Mouse (Mus musculus) limb, embryonic 11.5 days (tissue): Measurements from ENCODE around the gene Acp1. TPM values are rescaled to one million over a fixed set of nuclear protein-coding genes. Genes with fewer than 3 reads are reported as not detected.

ENCODE experiments used
- ATAC-seq: fragments of 200-750 bp; cut with Nextera tagmentation; 2 replicates; pipeline ENCODE4 v1.8.0; 2017; ENCODE audit warnings: low read depth; ENCODE audit not compliant: insufficient number of reproducible peaks, low FRiP score, low TSS enrichment
- DNase-seq: peaks from one replicate; pipeline ENCODE4 v3.0.0-alpha.2; 2015; ENCODE audit warnings: low spot score
- H3K27ac ChIP-seq: fragments of 300-500 bp; sonication (generic); replicated peaks from 2 replicates; pipeline ENCODE4 v1.5.1; 2014; ENCODE audit warnings: low read depth, mild to moderate bottlenecking, low read length
- H3K27me3 ChIP-seq: fragments of 300-500 bp; sonication (generic); 2 replicates; pipeline ENCODE4 v1.6.1; 2014; ENCODE audit warnings: mild to moderate bottlenecking, low read length, mixed read lengths; ENCODE audit not compliant: control insufficient read depth, insufficient read depth
- H3K36me3 ChIP-seq: fragments of 300-500 bp; sonication (generic); 2 replicates; pipeline ENCODE4 v1.6.1; 2014; ENCODE audit warnings: mild to moderate bottlenecking, low read length, moderate library complexity, mixed read lengths; ENCODE audit not compliant: control insufficient read depth, insufficient read depth
- H3K4me1 ChIP-seq: fragments of 300-500 bp; sonication (generic); 2 replicates; pipeline ENCODE4 v1.6.1; 2014; ENCODE audit warnings: low read length, mixed read lengths; ENCODE audit not compliant: control insufficient read depth, insufficient read depth
- H3K4me2 ChIP-seq: fragments of 300-500 bp; sonication (generic); 2 replicates; pipeline ENCODE4 v1.6.1; 2014; ENCODE audit warnings: low read depth, mild to moderate bottlenecking, moderate library complexity; ENCODE audit not compliant: severe bottlenecking
- H3K4me3 ChIP-seq: fragments of 300-500 bp; sonication (generic); 2 replicates; pipeline ENCODE4 v1.5.1; 2014; ENCODE audit warnings: low read depth, low read length
- H3K9ac ChIP-seq: fragments of 300-500 bp; sonication (generic); 2 replicates; pipeline ENCODE4 v1.6.1; 2014; ENCODE audit warnings: mild to moderate bottlenecking, low read length
- H3K9me3 ChIP-seq: fragments of 300-500 bp; sonication (generic); 2 replicates; pipeline ENCODE4 v1.6.1; 2016; ENCODE audit warnings: low read length; ENCODE audit not compliant: control insufficient read depth
- WGBS: fragments of 180-500 bp; shearing (Covaris S2); extraction: QIAGEN DNeasy Blood & Tissue Kit; methylation state at CpG from one replicate; pipeline ENCODE4 v1.1.7; 2014; 5-methylcytosine and 5-hydroxymethylcytosine counted together
- polyA plus RNA-seq: library from polyadenylated mRNA; unstranded; fragments of >200 nt; fragmentation: Nextera tagmentation; extraction: Ambion mirVana; gene quantifications from 2 replicates; pipeline ENCODE4 v1.2.1, GENCODE M21; 2014

Acp1 gene
- polyA plus RNA-seq, 1 experiment from 2014 or later: 222 TPM

GRCm38 (mm10) chr12:30912048-30912381 is 626 bp upstream of the Acp1 start:
- Histone ChIP-seq H3K9ac (peak overlapping the region; percentile 61), H3K27me3 (no peaks in the 10 kb centered on the region), H3K9me3 (no peaks in the 10 kb centered on the region), H3K4me1 (peaks cover 3% of the 10 kb centered on the region), H3K27ac (no peak overlapping the region), H3K4me3 (peak overlapping the region; percentile 62), H3K36me3 (no peaks in the 10 kb centered on the region), H3K4me2 (peak overlapping the region; percentile 97)
- DNase-seq (no peak), ATAC-seq (no peak; the same call in 1 of the 2 replicates)
- under 1% methylated on average over 19 of the region's 19 CpGs for WGBS

- Histone ChIP-seq H3K9me3 (no peaks in the 10 kb centered on the region), H3K4me3 (peak overlapping the region; percentile 62), H3K9ac (peak overlapping the region; percentile 85), H3K4me1 (peaks cover 3% of the 10 kb centered on the region), H3K27me3 (no peaks in the 10 kb centered on the region), H3K27ac (no peak overlapping the region), H3K36me3 (no peaks in the 10 kb centered on the region), H3K4me2 (peak overlapping the region; percentile 77)
- DNase-seq: no peak
- WGBS: 18% methylated on average over 8 of the region's 8 CpGs
- no peak for ATAC-seq
Measured at GRCm38 (mm10) chr12:30910860-30911259, 529 bp downstream of the Acp1 start.

- ATAC-seq: no peak
- no peaks in the 10 kb centered on the region for H3K9me3 ChIP-seq
- 91% methylated on average over 2 of the region's 2 CpGs for WGBS
- peaks cover 3% of the 10 kb centered on the region for H3K4me1 ChIP-seq
- no peaks in the 10 kb centered on the region for H3K27me3 ChIP-seq
- no peak overlapping the region for H3K9ac ChIP-seq
- H3K4me2 ChIP-seq: no peak overlapping the region
- H3K36me3 ChIP-seq: no peaks in the 10 kb centered on the region
- no peak for DNase-seq
- no peak overlapping the region for H3K27ac ChIP-seq
- H3K4me3 ChIP-seq: no peak overlapping the region
Measured at GRCm38 (mm10) chr12:30909881-30910280, 1.5 kb downstream of the Acp1 start.

- 89% methylated on average over 1 of the region's 1 CpGs for WGBS
- no peak for ATAC-seq
- peaks cover 3% of the 10 kb centered on the region for H3K4me1 ChIP-seq
- H3K9me3 ChIP-seq: no peaks in the 10 kb centered on the region
- DNase-seq: no peak
- H3K36me3 ChIP-seq: peaks cover under 1% of the 10 kb centered on the region; the same call in 1 of the 2 replicates
- no peak overlapping the region for H3K4me2 ChIP-seq
- no peaks in the 10 kb centered on the region for H3K27me3 ChIP-seq
- H3K4me3 ChIP-seq: no peak overlapping the region
- H3K27ac ChIP-seq: no peak overlapping the region
- H3K9ac ChIP-seq: no peak overlapping the region
Measured at GRCm38 (mm10) chr12:30908658-30909057, 2.7 kb downstream of the Acp1 start.

- Histone ChIP-seq H3K27me3 (no peaks in the 10 kb centered on the region), H3K4me1 (no peaks in the 10 kb centered on the region), H3K9ac (no peak overlapping the region), H3K4me3 (no peak overlapping the region), H3K27ac (no peak overlapping the region), H3K36me3 (peaks cover 4% of the 10 kb centered on the region; the same call in 1 of the 2 replicates), H3K4me2 (no peak overlapping the region), H3K9me3 (no peaks in the 10 kb centered on the region)
- ATAC-seq (no peak), DNase-seq (no peak)
- 87% methylated on average over 4 of the region's 4 CpGs for WGBS
Measured at GRCm38 (mm10) chr12:30897039-30897438, 14.3 kb downstream of the Acp1 start.

- H3K27me3 ChIP-seq: peaks cover 3% of the 10 kb centered on the region; the same call in 1 of the 2 replicates
- WGBS: 85% methylated on average over 7 of the region's 7 CpGs
- H3K4me1 ChIP-seq: no peaks in the 10 kb centered on the region
- no peak overlapping the region for H3K27ac ChIP-seq
- no peak overlapping the region for H3K4me2 ChIP-seq
- H3K9ac ChIP-seq: no peak overlapping the region
- no peak overlapping the region for H3K4me3 ChIP-seq
- H3K9me3 ChIP-seq: no peaks in the 10 kb centered on the region
- DNase-seq (no peak), ATAC-seq (no peak)
- peaks cover 4% of the 10 kb centered on the region; the same call in 1 of the 2 replicates for H3K36me3 ChIP-seq
Measured at GRCm38 (mm10) chr12:30891438-30891837, 20.0 kb downstream of the Acp1 start.

- H3K4me1 ChIP-seq: no peaks in the 10 kb centered on the region
- peaks cover 4% of the 10 kb centered on the region; the same call in 1 of the 2 replicates for H3K36me3 ChIP-seq
- no peak overlapping the region for H3K27ac ChIP-seq
- no peak overlapping the region for H3K9ac ChIP-seq
- ATAC-seq: no peak
- no peak overlapping the region for H3K4me3 ChIP-seq
- H3K27me3 ChIP-seq: peaks cover 7% of the 10 kb centered on the region
- no peak overlapping the region for H3K4me2 ChIP-seq
- H3K9me3 ChIP-seq: no peaks in the 10 kb centered on the region
- peak; percentile 82 for DNase-seq
- WGBS: 41% methylated on average over 5 of the region's 5 CpGs
Measured at GRCm38 (mm10) chr12:30890067-30890466, 21.3 kb downstream of the Acp1 start.

GRCm38 (mm10) chr12:30888003-30888402 is 23.4 kb downstream of the Acp1 start:
- Histone ChIP-seq H3K4me1 (peaks cover 6% of the 10 kb centered on the region; the same call in 1 of the 2 replicates), H3K4me3 (no peak overlapping the region), H3K4me2 (no peak overlapping the region), H3K27ac (no peak overlapping the region), H3K9me3 (no peaks in the 10 kb centered on the region), H3K36me3 (no peaks in the 10 kb centered on the region), H3K9ac (no peak overlapping the region), H3K27me3 (peaks cover 28% of the 10 kb centered on the region)
- DNase-seq (no peak), ATAC-seq (no peak)
- WGBS: 89% methylated on average over 4 of the region's 4 CpGs

GRCm38 (mm10) chr12:30885891-30886290 is 25.5 kb downstream of the Acp1 start:
- no peak overlapping the region for H3K9ac ChIP-seq
- no peak overlapping the region for H3K27ac ChIP-seq
- H3K4me3 ChIP-seq: no peak overlapping the region
- H3K36me3 ChIP-seq: no peaks in the 10 kb centered on the region
- no peak for ATAC-seq
- H3K4me1 ChIP-seq: peaks cover 6% of the 10 kb centered on the region; the same call in 1 of the 2 replicates
- DNase-seq: no peak
- H3K27me3 ChIP-seq: peaks cover 39% of the 10 kb centered on the region
- no peak overlapping the region for H3K4me2 ChIP-seq
- WGBS: 81% methylated on average over 6 of the region's 6 CpGs
- no peaks in the 10 kb centered on the region for H3K9me3 ChIP-seq
